Mouse (Mus musculus): ENCODE results near the gene Lyrm1.
A peak's percentile ranks its signal among the peaks of the same experiment; 100 is the strongest.

The Lyrm1 gene

GRCm38 (mm10) chr7:119965651-119966395 lies 70.2 kb downstream of the Lyrm1 start:
- DNase-seq: no peak

DNA sequence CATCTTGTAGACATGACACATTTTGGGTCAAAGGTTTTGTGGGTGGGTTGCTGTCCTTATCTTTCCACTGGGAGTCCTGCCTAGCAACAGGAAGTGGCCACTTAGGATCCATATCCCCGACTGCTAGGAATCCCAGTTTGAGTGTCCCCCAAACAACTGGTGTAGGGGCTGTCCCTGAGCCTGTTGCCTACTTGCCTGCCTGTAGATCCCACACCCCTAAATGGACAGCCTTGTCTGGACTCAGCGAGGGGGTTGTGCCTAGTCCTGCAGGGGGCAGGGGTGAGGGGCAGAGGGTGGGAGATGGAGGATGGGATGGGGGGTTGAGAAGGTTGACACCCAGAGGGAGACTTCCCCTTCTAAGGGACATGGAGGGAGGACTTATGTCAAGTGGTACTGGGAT lies 73.7 kb downstream of the Lyrm1 start:
- DNase-seq: no peak

- no peak for DNase-seq
Observed at GRCm38 (mm10) chr7:119974214-119974613, 78.6 kb downstream of the Lyrm1 start.

GRCm38 (mm10) chr7:119976256-119976655 lies 80.6 kb downstream of the Lyrm1 start:
- peak; percentile 87 to 92 for DNase-seq

- DNase-seq: no peak
Observed at GRCm38 (mm10) chr7:119977574-119977973, 81.9 kb downstream of the Lyrm1 start.

DNA sequence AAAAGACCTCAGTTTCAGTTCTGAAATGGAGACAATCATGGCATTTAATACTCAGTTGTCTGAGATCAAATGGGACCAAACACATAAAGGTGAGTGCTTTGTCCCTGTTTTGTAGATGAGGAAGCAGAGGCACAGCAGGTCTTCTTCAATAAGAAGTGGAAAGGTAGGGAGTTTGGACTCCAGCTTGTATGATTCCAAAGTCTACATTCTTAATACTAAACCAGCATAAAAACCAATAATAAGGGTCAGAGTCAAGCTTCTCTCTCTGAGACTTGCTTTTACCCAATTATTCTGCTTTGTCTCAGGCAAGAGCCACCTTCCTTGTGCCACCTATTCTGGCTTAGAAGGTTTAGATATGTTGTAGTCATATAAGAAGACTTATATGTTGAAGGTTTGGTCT lies 82.9 kb downstream of the Lyrm1 start:
- peak in 1 of 2 experiments; percentile 54 for DNase-seq

- DNase-seq: no peak
Observed at GRCm38 (mm10) chr7:119980170-119980569, 84.5 kb downstream of the Lyrm1 start.

- DNase-seq: no peak
Observed at GRCm38 (mm10) chr7:119985279-119985912, 89.7 kb downstream of the Lyrm1 start.

- no peak for DNase-seq
Observed at GRCm38 (mm10) chr7:119997066-119997465, 101.4 kb downstream of the Lyrm1 start.

All from kidney, postnatal 36 days (tissue).